Mouse (Mus musculus) CH12.LX (cell line): ENCODE results near the gene Espn. TPM values are rescaled to one million over a fixed set of nuclear protein-coding genes. Genes with fewer than 3 reads are reported as not detected.

Source experiments
- DNase-seq: peaks from one replicate; pipeline ENCODE4 v3.0.0-alpha.2; 2013; ENCODE audit errors: extremely low read depth
- H3K27ac ChIP-seq: 2 replicates; pipeline ENCODE4 v1.5.1; 2012; ENCODE audit warnings: low read depth, mild to moderate bottlenecking, control low read depth, moderate library complexity; ENCODE audit not compliant: insufficient read depth
- H3K27me3 ChIP-seq: replicated peaks from 2 replicates; pipeline ENCODE3; 2012; ENCODE audit warnings: inconsistent platforms
- H3K36me3 ChIP-seq, 2 experiments: replicated peaks in 1 of 2; 2 replicates each; pipeline versions ENCODE3 to v1.6.1; 2012; ENCODE audit warnings: inconsistent platforms in 1 of 2, low read length in 1 of 2, mild to moderate bottlenecking in 1 of 2, mixed read lengths in 1 of 2, moderate library complexity in 1 of 2; ENCODE audit not compliant: control insufficient read depth in 1 of 2, insufficient read depth in 1 of 2
- H3K4me1 ChIP-seq, 2 experiments: 2 replicates each; pipeline ENCODE4 v1.6.1; 2012; ENCODE audit warnings: inconsistent platforms in 1 of 2, moderate library complexity in 1 of 2; ENCODE audit not compliant: insufficient read depth in 2 of 2, control insufficient read depth in 1 of 2
- H3K4me2 ChIP-seq: 2 replicates; pipeline ENCODE4 v1.6.1; 2012; ENCODE audit warnings: low read depth, mild to moderate bottlenecking, control low read depth; ENCODE audit not compliant: poor library complexity, insufficient read depth, severe bottlenecking
- H3K4me3 ChIP-seq, 3 experiments: fragments of 150-350 bp in 1 of 3; sonication (generic) in 1 of 3; replicated peaks in 1 of 3; 2 replicates each; pipeline versions ENCODE3 to v1.5.1; 2011 to 2012; ENCODE audit warnings: low read depth in 2 of 3, low read length in 2 of 3, mild to moderate bottlenecking in 2 of 3, moderate library complexity in 2 of 3, control low read depth in 1 of 3, improper control_type of control experiment in 1 of 3, inconsistent platforms in 1 of 3, mixed read lengths in 1 of 3; ENCODE audit not compliant: poor library complexity in 1 of 3
- H3K79me2 ChIP-seq: replicated peaks from 2 replicates; pipeline ENCODE4 v1.6.1; 2012; ENCODE audit warnings: mild to moderate bottlenecking, moderate library complexity; ENCODE audit not compliant: control insufficient read depth, poor library complexity, insufficient read depth, severe bottlenecking; ENCODE audit errors: extremely low read depth
- H3K9ac ChIP-seq: 2 replicates; pipeline ENCODE4 v1.6.1; 2012; ENCODE audit warnings: low read depth, mild to moderate bottlenecking, control low read depth, moderate library complexity; ENCODE audit not compliant: insufficient read depth
- H3K9me3 ChIP-seq: replicated peaks from 2 replicates; pipeline ENCODE3; 2012; ENCODE audit warnings: low read length, inconsistent platforms, mixed read lengths
- BHLHE40 ChIP-seq: IDR thresholded peaks from 2 replicates; pipeline ENCODE4 v1.6.1; 2011; ENCODE audit warnings: mild to moderate bottlenecking, low read depth, low read length, improper control_type of control experiment
- CHD2 ChIP-seq: IDR thresholded peaks from 2 replicates; pipeline ENCODE4 v1.6.1; 2011; ENCODE audit warnings: low read length, improper control_type of control experiment
- E2F4 ChIP-seq: IDR thresholded peaks from 2 replicates; pipeline ENCODE4 v1.6.1; 2011; ENCODE audit warnings: low read depth, low read length, improper control_type of control experiment; ENCODE audit not compliant: insufficient replicate concordance
- ELF1 ChIP-seq: IDR thresholded peaks from 2 replicates; pipeline ENCODE4 v1.6.1; 2014; ENCODE audit warnings: low read depth, mild to moderate bottlenecking, inconsistent platforms, low read length, improper control_type of control experiment
- ETS1 ChIP-seq: conservative IDR thresholded peaks from 2 replicates; pipeline ENCODE4 v1.6.1; 2012; ENCODE audit warnings: low read depth, mild to moderate bottlenecking, inconsistent platforms, low read length, improper control_type of control experiment, moderate library complexity
- GABPA ChIP-seq: IDR thresholded peaks from 2 replicates; pipeline ENCODE4 v1.6.1; 2012; ENCODE audit warnings: low read depth, low read length, improper control_type of control experiment, inconsistent platforms; ENCODE audit not compliant: insufficient replicate concordance
- MAFK ChIP-seq: IDR thresholded peaks from 2 replicates; pipeline ENCODE4 v1.6.1; 2011; ENCODE audit warnings: low read length, improper control_type of control experiment; ENCODE audit not compliant: insufficient replicate concordance
- MXI1 ChIP-seq: IDR thresholded peaks from 2 replicates; pipeline ENCODE4 v1.6.1; 2011; ENCODE audit warnings: mild to moderate bottlenecking, low read depth, low read length, improper control_type of control experiment
- MYC ChIP-seq: IDR thresholded peaks from 2 replicates; pipeline ENCODE4 v1.6.1; 2011; ENCODE audit warnings: low read depth, mild to moderate bottlenecking, improper control_type of control experiment, low read length
- NELFE ChIP-seq: IDR thresholded peaks from 2 replicates; pipeline ENCODE4 v1.6.1; 2011; ENCODE audit warnings: low read depth, low read length, improper control_type of control experiment
- POLR2A ChIP-seq: IDR thresholded peaks from 2 replicates; pipeline ENCODE4 v1.6.1; 2011; ENCODE audit warnings: low read depth, mild to moderate bottlenecking, improper control_type of control experiment, low read length
- SMC3 ChIP-seq: IDR thresholded peaks from 2 replicates; pipeline ENCODE4 v1.6.1; 2011; ENCODE audit warnings: low read depth, low read length, improper control_type of control experiment
- TBP ChIP-seq: conservative IDR thresholded peaks from 2 replicates; pipeline ENCODE4 v1.6.1; 2011; ENCODE audit warnings: low read depth, low read length, improper control_type of control experiment
- UBTF ChIP-seq: IDR thresholded peaks from 2 replicates; pipeline ENCODE4 v1.6.1; 2012; ENCODE audit warnings: low read depth, mild to moderate bottlenecking, inconsistent platforms, low read length, improper control_type of control experiment, moderate library complexity
- USF1 ChIP-seq: IDR thresholded peaks from 2 replicates; pipeline ENCODE4 v1.6.1; 2014; ENCODE audit warnings: low read depth, mild to moderate bottlenecking, inconsistent platforms, low read length, improper control_type of control experiment
- ZC3H11A ChIP-seq: IDR thresholded peaks from 2 replicates; pipeline ENCODE4 v1.6.1; 2012; ENCODE audit warnings: low read depth, mild to moderate bottlenecking, inconsistent platforms, low read length, improper control_type of control experiment
- ZKSCAN1 ChIP-seq: IDR thresholded peaks from 2 replicates; pipeline ENCODE4 v1.6.1; 2012; ENCODE audit warnings: low read depth, inconsistent platforms, low read length, improper control_type of control experiment, borderline replicate concordance
- dilution Hi-C: fragments of 300-500 bp; cut with MboI; formaldehyde crosslinking; loops from 2 replicates; pipeline ENCODE4 v1.14.3; 2020; ENCODE audit warnings: low sequenced_read_pairs; ENCODE audit not compliant: extremely low pct_unique_long_range_greater_than_20kb, extremely low pct_ligation_motif_present
- in situ Hi-C: fragments of 300-500 bp; cut with MboI; formaldehyde crosslinking; loops from 3 replicates; pipeline ENCODE4 v1.14.3; 2019; ENCODE audit warnings: low sequenced_read_pairs, low pct_ligation_motif_present, low pct_unique_long_range_greater_than_20kb, mixed read lengths
- polyA plus RNA-seq: library from polyadenylated mRNA; unstranded; fragments of >175 nt; gene quantifications from 2 replicates; pipeline ENCODE4 v1.2.1, GENCODE M21; 2012; ENCODE audit warnings: low read depth; ENCODE audit not compliant: insufficient read length
- total RNA-seq, 2 experiments: library from RNA; depleted of rRNA; stranded (reverse); fragments of 300-350 nt in 1 of 2; fragments of >200 nt in 1 of 2; gene quantifications; 2 replicates each; pipeline ENCODE4 v1.2.3; 2012 to 2014

The Espn gene
- total and polyA plus RNA-seq, 3 experiments = 0.25 TPM; not detected in 2

- TF ChIP-seq ZKSCAN1 = no peak
- no peak for TF ChIP-seq GABPA
- TF ChIP-seq ZC3H11A = no peak
- TF ChIP-seq TBP = no peak
Observed at GRCm38 (mm10) chr4:152134507-152134906, 17.7 kb downstream of the Espn start (continued).

- DNase-seq = no peak
- no peak overlapping the region for H3K9ac ChIP-seq
- H3K27me3 ChIP-seq = peaks cover 83% of the 10 kb centered on the region
- no peak overlapping the region for H3K4me3 ChIP-seq
- H3K79me2 ChIP-seq = no peaks in the 10 kb centered on the region
- H3K4me1 ChIP-seq = peaks cover 11 to 12% of the 10 kb centered on the region in 2 experiments
- H3K27ac ChIP-seq = no peak overlapping the region
- dilution Hi-C loops (no loop called here), in situ Hi-C loops (no loop called here)
- no peaks in the 10 kb centered on the region for H3K36me3 ChIP-seq
- peaks cover 20% of the 10 kb centered on the region for H3K9me3 ChIP-seq
- H3K4me2 ChIP-seq = no peak overlapping the region
- TF ChIP-seq SMC3 (no peak), ZC3H11A (no peak), UBTF (no peak), USF1 (no peak), BHLHE40 (no peak), POLR2A (no peak), ETS1 (no peak), NELFE (no peak)
Observed at GRCm38 (mm10) chr4:152133213-152133612, 19.0 kb downstream of the Espn start.

DNA sequence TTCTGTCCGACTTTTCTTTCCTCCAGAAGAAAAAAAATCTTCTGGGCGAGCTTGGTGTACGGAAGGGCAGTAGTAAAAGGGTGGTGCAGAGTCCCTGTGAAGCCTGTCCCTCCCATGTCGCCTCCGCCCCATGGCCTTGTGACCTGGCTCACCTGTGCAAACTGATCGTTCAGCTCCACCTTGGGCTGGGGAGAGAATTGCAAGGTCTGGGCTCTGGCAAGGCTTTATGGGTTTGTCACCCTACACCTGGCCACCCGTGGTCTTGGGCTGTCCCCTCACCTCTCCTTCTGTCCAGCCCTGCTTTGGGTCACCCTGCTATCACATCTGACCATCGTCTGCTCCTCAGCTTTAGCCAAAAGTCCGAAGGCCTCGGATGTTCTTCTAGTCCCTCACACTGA lies 19.4 kb downstream of the Espn start:
- dilution Hi-C loops = no loop called here
- no peak overlapping the region for H3K9ac ChIP-seq
- TF ChIP-seq MXI1 = no peak
- no peak for TF ChIP-seq MAFK
- no peak for TF ChIP-seq E2F4
- TF ChIP-seq NELFE = no peak
- TF ChIP-seq MYC = no peak
- TF ChIP-seq ZKSCAN1 = no peak
- TF ChIP-seq ETS1 = no peak
- TF ChIP-seq CHD2 = no peak
- TF ChIP-seq GABPA = no peak
- no peak for TF ChIP-seq ELF1
- no peak for TF ChIP-seq POLR2A
- TF ChIP-seq ZC3H11A = no peak
- no peak for TF ChIP-seq USF1
- no peak overlapping the region for H3K4me3 ChIP-seq
- peaks cover 87% of the 10 kb centered on the region for H3K27me3 ChIP-seq
- no peak overlapping the region for H3K27ac ChIP-seq
- peaks cover 9 to 10% of the 10 kb centered on the region in 2 experiments for H3K4me1 ChIP-seq
- H3K4me2 ChIP-seq = no peak overlapping the region
- no peak for DNase-seq
- no peaks in the 10 kb centered on the region for H3K36me3 ChIP-seq
- H3K79me2 ChIP-seq = no peaks in the 10 kb centered on the region
- in situ Hi-C loops = no loop called here
- H3K9me3 ChIP-seq = peaks cover 25% of the 10 kb centered on the region
